ENCODE assay signal across 8 mouse cellular contexts in genomic region chr6:114969213-114970120, GRCm38 (mm10). TPM values are rescaled to one million over a fixed set of nuclear protein-coding genes. Genes with fewer than 3 reads are reported as not detected.
A peak's percentile ranks its signal among the peaks of the same experiment; 100 is the strongest.
DNase-seq lines count a peak whose midpoint lies in the region; ATAC-seq and TF ChIP-seq lines count a peak whose summit lies in the region.

TSS of gene Vgll4 (minus strand) at chr6:114969994.

- peak; percentile 46 for DNase-seq in brain, embryonic 18.5 days (ENCODE audit: low read depth, low spot score)
- DNase-seq in kidney, postnatal 25 days = peak; percentile 85 to 93
- DNase-seq in testis, postnatal 14 days (ENCODE audit: low spot score) = peak; percentile 53

- H3K4me1 ChIP-seq in E14TG2a.4 (replicated peaks; ENCODE audit: low read depth, low read length) = peaks cover 26% of the 10 kb centered on the region
- H3K4me1 ChIP-seq in forebrain, embryonic 13.5 days = peaks cover 26% of the 10 kb centered on the region; the same call in 1 of the 2 replicates
- H3K4me1 ChIP-seq in heart, embryonic 16.5 days (ENCODE audit: control insufficient read depth, insufficient read depth, low read length) = peaks cover 10% of the 10 kb centered on the region
- peaks cover 17% of the 10 kb centered on the region for H3K4me1 ChIP-seq in liver, embryonic 15.5 days (replicated peaks)
- peaks cover 13% of the 10 kb centered on the region for H3K4me1 ChIP-seq in neural tube, embryonic 12.5 days

- H3K4me3 ChIP-seq in E14TG2a.4 (replicated peaks; ENCODE audit: low read length) = peak within 1 kb of the TSS; percentile 85
- peak within 1 kb of the TSS; percentile 69 for H3K4me3 ChIP-seq in forebrain, embryonic 13.5 days
- H3K4me3 ChIP-seq in heart, embryonic 16.5 days (ENCODE audit: low read length) = peak within 1 kb of the TSS; percentile 83
- H3K4me3 ChIP-seq in liver, embryonic 15.5 days (replicated peaks) = peak within 1 kb of the TSS; percentile 58
- H3K4me3 ChIP-seq in neural tube, embryonic 12.5 days = peak within 1 kb of the TSS; percentile 67

- no peaks in the 10 kb centered on the region for H3K36me3 ChIP-seq in E14TG2a.4 (ENCODE audit: insufficient read depth, low read length)
- H3K36me3 ChIP-seq in forebrain, embryonic 13.5 days (ENCODE audit: poor library complexity, severe bottlenecking) = no peaks in the 10 kb centered on the region
- H3K36me3 ChIP-seq in heart, embryonic 16.5 days (ENCODE audit: control insufficient read depth, insufficient read depth) = no peaks in the 10 kb centered on the region
- H3K36me3 ChIP-seq in liver, embryonic 15.5 days (replicated peaks) = no peaks in the 10 kb centered on the region
- H3K36me3 ChIP-seq in neural tube, embryonic 12.5 days = no peaks in the 10 kb centered on the region

- no peak for TF ChIP-seq CTCF in E14TG2a.4 (conservative IDR thresholded peaks at IDR 0.05; ENCODE audit: low read length)

- no peak within 1 kb of the TSS for H3K27ac ChIP-seq in forebrain, embryonic 13.5 days
- no peak within 1 kb of the TSS; the same call in 1 of the 2 replicates for H3K27ac ChIP-seq in heart, embryonic 16.5 days (ENCODE audit: low read length)
- no peak within 1 kb of the TSS for H3K27ac ChIP-seq in liver, embryonic 15.5 days (replicated peaks)
- H3K27ac ChIP-seq in neural tube, embryonic 12.5 days = no peak within 1 kb of the TSS

- WGBS in forebrain, embryonic 13.5 days = under 1% methylated on average over 79 of the region's 79 CpGs
- under 1% methylated on average over 79 of the region's 79 CpGs for WGBS in heart, embryonic 16.5 days
- whole genome bisulfite sequencing in liver, embryonic 15.5 days (ENCODE audit: insufficient replicate concordance) = 1% methylated on average over 79 of the region's 79 CpGs
- under 1% methylated on average over 79 of the region's 79 CpGs for WGBS in neural tube, embryonic 12.5 days

- H3K4me2 ChIP-seq in forebrain, embryonic 13.5 days = peak within 1 kb of the TSS; percentile 100
- H3K4me2 ChIP-seq in heart, embryonic 16.5 days (ENCODE audit: low read depth, low read length) = peak within 1 kb of the TSS; percentile 100
- H3K4me2 ChIP-seq in liver, embryonic 15.5 days = peak within 1 kb of the TSS; percentile 83
- H3K4me2 ChIP-seq in neural tube, embryonic 12.5 days (replicated peaks) = peak within 1 kb of the TSS; percentile 100

- H3K9ac ChIP-seq in forebrain, embryonic 13.5 days = peak within 1 kb of the TSS; percentile 73
- H3K9ac ChIP-seq in heart, embryonic 16.5 days (ENCODE audit: low read length) = peak within 1 kb of the TSS; percentile 82
- no peak within 1 kb of the TSS for H3K9ac ChIP-seq in liver, embryonic 15.5 days
- H3K9ac ChIP-seq in neural tube, embryonic 12.5 days = peak within 1 kb of the TSS; percentile 63

- ATAC-seq in forebrain, embryonic 13.5 days = peak; percentile 59
- peak; percentile 28; the same call in 1 of the 2 replicates for ATAC-seq in heart, embryonic 16.5 days (replicated peaks; ENCODE audit: extremely low read depth, insufficient read depth, low FRiP score)
- 0 out of 2 replicates have a peak, but pooled peaks have one; percentile 37 for ATAC-seq in liver, embryonic 15.5 days (ENCODE audit: insufficient read depth)
- ATAC-seq in neural tube, embryonic 12.5 days (ENCODE audit: low FRiP score, low read depth) = peak; percentile 73

- peaks cover 49% of the 10 kb centered on the region for H3K27me3 ChIP-seq in E14TG2a.4 (ENCODE audit: insufficient read depth, low read length)
- peaks cover 48% of the 10 kb centered on the region for H3K27me3 ChIP-seq in forebrain, embryonic 13.5 days
- peaks cover 10% of the 10 kb centered on the region for H3K27me3 ChIP-seq in heart, embryonic 16.5 days (ENCODE audit: control insufficient read depth, insufficient read depth, low read length)
- H3K27me3 ChIP-seq in liver, embryonic 15.5 days = peaks cover 75% of the 10 kb centered on the region
- peaks cover 23% of the 10 kb centered on the region for H3K27me3 ChIP-seq in neural tube, embryonic 12.5 days (replicated peaks)

- H3K9me3 ChIP-seq in E14TG2a.4 (ENCODE audit: low read length) = no peaks in the 10 kb centered on the region
- no peaks in the 10 kb centered on the region for H3K9me3 ChIP-seq in forebrain, embryonic 13.5 days (replicated peaks)
- peaks cover 3% of the 10 kb centered on the region; the same call in 1 of the 2 replicates for H3K9me3 ChIP-seq in heart, embryonic 16.5 days (replicated peaks; ENCODE audit: control insufficient read depth, low read length)
- no peaks in the 10 kb centered on the region for H3K9me3 ChIP-seq in liver, embryonic 15.5 days (replicated peaks)
- H3K9me3 ChIP-seq in neural tube, embryonic 12.5 days = no peaks in the 10 kb centered on the region

RNA-seq across cellular contexts. Expression of gene Vgll4, which starts in this region (rescaled TPM):
- 81.5 and 84.3 TPM in 2 replicates for polyA plus RNA-seq in forebrain, embryonic 13.5 days (2015; fragmentation: Nextera tagmentation; extraction: Ambion mirVana)
- polyA plus RNA-seq in heart, embryonic 16.5 days (2015; fragmentation: Nextera tagmentation; extraction: Ambion mirVana) = 65.3 and 68.0 TPM in 2 replicates
- 11.2 and 11.5 TPM in 2 replicates for polyA plus RNA-seq in liver, embryonic 15.5 days (2015; fragmentation: Nextera tagmentation; extraction: Ambion mirVana)
- polyA plus RNA-seq in neural tube, embryonic 12.5 days (2016; fragmentation: Nextera tagmentation; extraction: Ambion mirVana) = 81.7 and 85.3 TPM in 2 replicates
